Mouse (Mus musculus) neutrophil, adult 5-6 weeks (primary cell): ENCODE results near the gene Rnf208. TPM values are rescaled to one million over a fixed set of nuclear protein-coding genes. Genes with fewer than 3 reads are reported as not detected.

Experiments
- ATAC-seq: fragments of 151-379, 151-347 bp; 2 replicates; pipeline ENCODE4 v1.8.0; 2017; ENCODE audit warnings: mild to moderate bottlenecking, moderate TSS enrichment; ENCODE audit not compliant: insufficient number of reproducible peaks, poor library complexity, low FRiP score, severe bottlenecking; ENCODE audit errors: extremely low read depth
- total RNA-seq: library from RNA; stranded (forward); fragments of 200-1000 nt; gene quantifications from 2 replicates; pipeline ENCODE4 v1.2.3, GENCODE M21; 2017

The Rnf208 gene
- total RNA-seq, 1 experiment from 2014 or later: 0.58 TPM

- no peak for ATAC-seq
Measured at GRCm38 (mm10) chr2:25265897-25266656, 24.0 kb downstream of the Rnf208 start.

GRCm38 (mm10) chr2:25266720-25267119, 24.7 kb downstream of the Rnf208 start:
- no peak for ATAC-seq

- ATAC-seq: no peak
Measured at GRCm38 (mm10) chr2:25267241-25267640, 25.2 kb downstream of the Rnf208 start.

- ATAC-seq: no peak
Measured at GRCm38 (mm10) chr2:25267746-25268309, 25.8 kb downstream of the Rnf208 start.

GRCm38 (mm10) chr2:25271827-25272511, 29.9 kb downstream of the Rnf208 start, which contains the start of the genes Ssna1 and Anapc2:
Gene Ssna1 (minus strand): TSS chr2:25272438.
Gene Anapc2 (plus strand): TSS chr2:25272478.
- peak; percentile 91 for ATAC-seq

GRCm38 (mm10) chr2:25272515-25272914, 30.5 kb downstream of the Rnf208 start:
- ATAC-seq: no peak

GRCm38 (mm10) chr2:25273010-25273409, 31.0 kb downstream of the Rnf208 start:
- no peak for ATAC-seq

GRCm38 (mm10) chr2:25278928-25279882, 37.1 kb downstream of the Rnf208 start:
- ATAC-seq: peak; percentile 75

GRCm38 (mm10) chr2:25285551-25285950, 43.5 kb downstream of the Rnf208 start:
- no peak for ATAC-seq

GRCm38 (mm10) chr2:25286314-25286713, 44.3 kb downstream of the Rnf208 start:
- ATAC-seq: no peak

- no peak for ATAC-seq
Measured at GRCm38 (mm10) chr2:25286837-25287636, 45.0 kb downstream of the Rnf208 start.

GRCm38 (mm10) chr2:25287927-25288649, 46.0 kb downstream of the Rnf208 start, which contains the start of gene Tmem210:
Gene Tmem210 (plus strand): TSS chr2:25288145.
- ATAC-seq: no peak

GRCm38 (mm10) chr2:25288734-25289345, 46.8 kb downstream of the Rnf208 start:
- ATAC-seq: no peak

- no peak for ATAC-seq
Measured at GRCm38 (mm10) chr2:25289651-25290050, 47.6 kb downstream of the Rnf208 start, which contains the start of gene Lrrc26. Gene Lrrc26 (plus strand): TSS chr2:25289915.

- ATAC-seq: no peak
Measured at GRCm38 (mm10) chr2:25290101-25290815, 48.2 kb downstream of the Rnf208 start.

- no peak for ATAC-seq
Measured at GRCm38 (mm10) chr2:25290816-25291130, 48.7 kb downstream of the Rnf208 start.
